Mouse (Mus musculus): ENCODE data around the gene Pdrg1.

Gene Pdrg1

DNA sequence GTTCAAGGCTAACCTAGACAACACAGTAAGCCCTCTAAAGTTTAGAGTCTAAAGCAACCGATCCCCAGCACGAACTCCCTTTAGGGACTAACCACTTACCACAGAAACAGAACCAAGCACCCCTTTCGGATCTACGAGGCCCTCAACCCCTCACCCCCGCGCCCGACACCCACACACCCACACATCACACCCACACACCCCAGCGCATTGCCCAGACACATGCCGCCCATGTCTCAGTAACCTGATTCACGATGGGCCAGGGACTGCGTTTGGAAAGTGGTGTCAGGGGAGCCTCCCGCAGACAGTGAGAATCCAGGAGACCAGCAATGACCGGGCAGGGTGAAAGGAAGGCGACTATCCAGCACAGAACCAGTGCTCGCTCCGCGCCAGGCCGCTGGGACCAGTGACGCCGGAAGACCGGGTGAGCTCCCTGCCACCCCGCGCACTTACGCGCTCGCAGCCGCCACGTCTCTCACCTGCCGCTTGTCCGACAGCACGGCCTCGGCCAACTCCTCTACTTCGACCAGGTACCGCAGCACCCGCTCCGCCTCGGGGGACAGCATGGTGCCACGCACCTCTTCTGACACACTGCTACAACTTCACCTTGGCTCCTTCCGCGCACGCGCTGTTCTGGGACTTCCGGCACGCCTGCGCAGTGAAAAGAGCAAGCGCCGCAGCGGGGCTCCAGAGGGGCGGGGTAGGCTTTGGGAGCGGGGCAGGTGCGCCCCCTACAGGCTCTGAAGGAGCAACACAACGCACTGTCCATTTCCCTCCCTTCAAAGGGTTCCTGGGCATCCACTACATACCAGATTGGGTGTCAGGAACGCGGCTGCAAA is at the start of gene Pdrg1:
Gene Pdrg1 (minus strand): TSS at position 670 of the 836 bp plus-strand sequence.
- in situ Hi-C loops (cut with MboI, MseI) = no loop called here

GRCm38 (mm10) chr2:153064190-153064970 is 49.2 kb upstream of the Pdrg1 start:
- in situ Hi-C loops (cut with MboI, MseI) = no loop called here

DNA sequence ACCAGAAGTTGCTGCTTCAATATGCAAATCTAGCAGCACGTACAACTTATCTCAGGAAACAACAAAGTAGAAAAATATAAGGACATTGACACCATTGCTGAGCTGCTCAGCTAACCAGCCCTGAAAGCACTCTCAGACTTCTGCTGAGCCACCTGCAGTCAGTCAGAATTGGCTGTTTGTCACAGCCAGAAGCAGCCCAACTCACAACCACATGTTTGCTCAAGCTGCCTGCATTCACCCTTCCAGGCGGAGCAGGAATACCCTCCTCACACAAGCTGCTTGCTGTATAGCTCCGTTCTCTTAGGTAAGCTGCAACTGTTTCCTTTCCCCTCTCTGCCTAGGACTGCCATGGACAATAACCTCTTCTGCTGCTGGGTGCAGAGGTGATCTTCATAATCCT is 48.2 kb upstream of the Pdrg1 start:
- in situ Hi-C loops (cut with MboI, MseI) = no loop called here

DNA sequence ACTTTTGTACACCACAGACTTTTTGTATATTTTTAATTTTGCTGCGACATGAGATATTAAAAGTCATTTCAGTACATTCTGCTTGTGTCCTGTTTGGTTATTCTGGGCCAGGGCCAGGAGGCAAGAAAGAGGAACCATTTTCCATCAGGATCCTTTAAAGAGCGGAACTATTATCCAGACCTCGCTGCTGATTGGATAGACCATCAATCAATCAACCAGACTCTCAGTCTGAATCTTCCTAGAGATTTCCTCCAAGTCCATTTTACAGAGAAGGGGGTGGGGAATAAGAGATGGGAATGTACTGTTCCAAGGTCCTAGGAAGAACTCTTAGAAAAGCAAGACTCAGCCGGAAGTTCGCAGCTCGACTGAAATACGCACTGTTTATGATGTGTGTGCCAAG is 45.0 kb upstream of the Pdrg1 start:
- in situ Hi-C loops (cut with MboI, MseI) = no loop called here

DNA sequence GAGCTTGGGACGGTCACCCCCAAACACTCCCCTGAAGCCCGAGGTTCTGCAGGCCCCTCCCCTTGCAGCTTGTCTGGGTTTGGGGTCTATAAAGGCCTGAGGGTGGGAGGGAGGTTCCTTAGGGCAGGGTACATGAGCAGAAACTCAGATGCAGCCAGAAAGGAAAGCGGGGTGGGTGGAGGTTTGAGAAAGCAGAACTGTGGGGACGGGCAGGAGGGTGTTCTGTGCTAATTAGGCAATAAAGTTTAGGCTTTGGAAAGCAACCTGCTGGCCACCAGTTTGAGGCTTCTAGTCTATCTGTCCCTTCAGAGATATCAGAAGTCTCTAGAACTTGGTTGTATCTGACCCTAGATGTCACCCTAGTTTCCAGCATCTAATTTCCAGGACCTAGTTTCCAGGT is 43.1 kb upstream of the Pdrg1 start:
- in situ Hi-C loops (cut with MboI, MseI) = no loop called here

DNA sequence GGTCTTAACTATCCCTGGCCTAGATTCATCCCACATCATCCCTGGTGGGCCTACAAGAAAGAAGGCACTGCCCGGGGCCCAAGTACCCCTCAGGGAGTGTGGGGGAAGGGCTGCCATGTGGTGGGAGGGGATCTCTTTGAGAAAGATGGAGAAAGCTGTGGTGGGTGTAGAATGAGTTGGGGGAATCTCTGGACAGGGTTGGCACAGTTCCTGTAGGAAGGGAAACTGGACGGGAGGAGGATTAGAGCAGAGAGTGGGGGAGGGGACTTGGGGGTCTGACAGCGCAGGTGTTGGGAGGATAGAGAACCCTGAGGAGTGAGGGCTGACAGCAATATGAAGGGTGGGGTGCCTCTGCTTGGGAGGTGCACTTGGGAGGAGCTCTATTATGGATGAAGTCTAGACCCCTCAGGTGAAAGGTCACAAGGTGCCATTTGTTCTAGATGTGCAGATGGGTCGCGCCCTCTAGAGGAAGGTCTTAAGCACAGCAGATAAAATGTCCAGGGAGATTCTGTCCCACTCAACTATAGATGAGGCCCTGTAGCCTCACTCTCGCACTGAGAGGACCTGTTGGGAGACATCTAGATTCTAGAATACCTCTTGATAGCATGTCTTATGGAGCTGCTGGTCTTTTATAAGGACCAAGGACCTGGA is 40.2 kb upstream of the Pdrg1 start:
- in situ Hi-C loops (cut with MboI, MseI) = no loop called here

- in situ Hi-C loops (cut with MboI, MseI) = no loop called here
These were observed 38.7 kb upstream of the Pdrg1 start for GRCm38 (mm10) chr2:153053896-153054295.

DNA sequence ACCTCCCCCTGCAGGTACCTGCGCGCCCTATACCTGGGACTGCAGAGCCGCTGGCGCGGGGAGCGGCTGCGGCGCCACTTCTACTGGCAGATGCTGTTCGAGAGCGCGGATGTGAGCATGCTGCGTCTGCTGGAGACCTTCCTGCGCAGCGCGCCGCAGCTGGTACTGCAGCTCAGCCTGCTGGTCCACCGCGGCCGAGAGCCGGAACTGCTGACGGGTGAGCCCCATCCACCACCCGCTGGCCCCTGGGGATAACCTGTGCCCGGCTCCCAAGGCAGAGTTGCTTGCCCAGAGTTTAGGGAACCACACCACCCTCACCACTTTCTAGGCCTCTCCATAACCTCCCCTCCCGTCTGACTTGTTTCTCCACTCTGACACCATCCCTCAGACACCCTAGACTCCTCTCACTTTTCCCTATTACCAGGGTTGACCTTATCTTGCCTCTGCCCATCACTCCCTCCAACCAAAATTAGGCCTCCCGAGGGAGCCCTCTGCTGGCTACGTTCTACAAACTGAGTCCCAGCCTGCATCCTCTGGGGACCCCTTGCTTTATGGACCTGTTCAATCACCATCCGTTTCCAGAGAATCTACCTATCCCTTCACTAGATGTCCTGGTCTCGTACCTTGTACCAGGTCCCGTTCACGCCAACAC is 37.6 kb upstream of the Pdrg1 start:
- in situ Hi-C loops (cut with MboI, MseI) = no loop called here

DNA sequence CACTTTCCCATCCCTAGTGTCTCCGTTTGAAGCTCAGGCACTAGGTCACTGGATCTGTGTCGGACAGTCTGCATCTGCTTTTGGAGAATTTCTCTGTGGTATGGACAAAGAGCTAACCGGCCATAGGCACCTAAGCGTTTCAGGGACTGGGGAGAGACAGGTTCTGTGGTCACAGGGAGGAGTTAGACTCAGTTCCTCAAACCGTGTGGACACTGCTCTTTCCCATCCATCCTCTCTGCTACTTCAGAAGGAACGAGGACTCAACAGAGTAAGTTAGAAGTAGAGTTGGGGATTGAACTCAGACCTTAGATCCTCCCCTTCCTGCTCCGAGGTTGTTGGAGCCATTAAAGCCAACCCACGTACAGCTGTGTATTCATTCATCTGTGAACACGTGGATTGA is 36.3 kb upstream of the Pdrg1 start:
- in situ Hi-C loops (cut with MboI, MseI) = no loop called here

- in situ Hi-C loops (cut with MboI, MseI) = no loop called here
These were observed 35.9 kb upstream of the Pdrg1 start for GRCm38 (mm10) chr2:153051095-153051494.

- in situ Hi-C loops (cut with MboI, MseI) = no loop called here
These were observed 34.8 kb upstream of the Pdrg1 start for GRCm38 (mm10) chr2:153049997-153050358.

GRCm38 (mm10) chr2:153049288-153049996 is 34.2 kb upstream of the Pdrg1 start:
- in situ Hi-C loops (cut with MboI, MseI) = no loop called here

DNA sequence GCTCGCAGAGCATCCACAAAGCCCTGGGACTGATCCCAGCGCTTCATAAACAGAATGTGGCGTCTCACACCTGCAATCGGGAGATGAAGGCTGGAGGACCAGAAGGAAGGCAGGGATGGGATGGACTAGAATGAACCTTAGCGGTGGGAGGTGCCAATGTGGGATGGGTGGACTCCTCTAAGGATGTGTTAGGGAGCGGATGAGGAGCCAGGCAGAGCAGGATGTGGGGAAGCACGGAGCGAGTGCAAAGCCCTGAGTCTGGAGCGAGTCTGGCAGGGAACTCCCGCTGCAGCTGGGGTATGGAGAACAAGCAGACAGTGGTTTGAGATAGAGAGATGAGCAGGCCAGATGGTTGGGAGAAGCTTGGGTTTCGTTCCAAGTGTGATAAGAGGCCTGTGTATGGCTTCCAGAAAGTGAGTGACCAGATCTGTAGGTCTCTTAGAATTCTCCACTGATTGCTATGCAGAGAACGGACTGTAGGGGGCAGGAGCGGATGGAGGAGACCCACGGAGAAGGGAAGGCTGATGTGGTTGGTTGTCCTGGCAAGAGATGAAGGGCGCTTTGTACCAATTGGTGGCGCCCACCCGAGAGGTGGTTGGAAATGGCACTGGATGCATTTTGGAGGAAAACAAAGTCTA is 32.7 kb upstream of the Pdrg1 start:
- in situ Hi-C loops (cut with MboI, MseI) = no loop called here

GRCm38 (mm10) chr2:153045884-153046299 is 30.7 kb upstream of the Pdrg1 start:
- in situ Hi-C loops (cut with MboI, MseI) = no loop called here

DNA sequence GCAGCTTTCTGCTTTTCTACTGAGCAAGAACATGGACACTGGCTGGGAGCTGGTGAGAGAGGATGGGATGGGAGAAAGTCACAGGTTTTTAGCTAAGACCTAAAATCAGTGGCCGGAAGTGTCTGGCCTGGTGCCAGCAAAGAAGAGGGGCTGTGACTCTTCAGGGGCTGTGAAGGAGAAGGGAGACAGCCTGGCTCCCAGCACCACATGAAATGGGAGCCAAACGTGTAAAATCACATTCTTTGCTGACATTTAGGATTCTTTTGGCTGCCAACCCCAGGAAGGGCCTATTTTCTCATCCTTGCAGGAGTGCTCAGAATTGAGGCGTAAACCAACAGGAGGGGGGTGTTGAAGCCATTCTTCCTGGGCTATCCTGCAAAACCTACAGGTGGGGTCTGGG is 28.7 kb upstream of the Pdrg1 start:
- in situ Hi-C loops (cut with MboI, MseI) = no loop called here

- in situ Hi-C loops (cut with MboI, MseI) = no loop called here
These were observed 21.5 kb upstream of the Pdrg1 start for GRCm38 (mm10) chr2:153036690-153037089.

DNA sequence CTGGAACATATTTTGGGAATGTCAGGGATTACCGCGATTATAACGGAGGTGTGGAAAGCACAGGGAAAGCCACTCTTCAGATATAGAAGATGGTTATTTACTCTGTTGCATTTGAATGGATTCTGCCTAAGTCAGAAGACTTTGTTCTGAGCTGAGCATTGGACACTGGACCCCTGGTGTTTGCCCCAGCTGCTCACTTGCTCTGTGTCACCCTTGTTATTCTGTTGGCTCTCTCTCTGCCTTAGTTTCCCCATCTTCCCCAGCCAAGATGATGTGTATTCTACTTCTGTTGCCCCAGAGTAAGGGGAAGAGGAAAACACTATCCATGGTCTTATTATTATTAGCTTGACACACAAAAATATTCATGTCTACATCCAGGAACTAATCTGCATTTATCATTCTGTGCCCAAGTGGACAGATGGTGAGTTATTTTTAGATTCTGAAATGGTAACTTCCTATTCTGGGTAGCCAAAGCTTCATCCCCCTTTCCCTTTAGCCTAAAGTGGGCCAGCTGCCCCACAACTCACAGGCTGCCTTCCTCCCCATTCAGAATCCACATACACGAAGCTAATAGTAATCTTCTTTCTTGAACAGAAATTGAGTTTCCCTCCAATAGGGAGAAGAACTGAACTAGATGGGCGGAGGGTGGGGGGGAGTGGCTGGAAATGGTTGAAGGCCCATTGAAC is 18.5 kb upstream of the Pdrg1 start:
- in situ Hi-C loops (cut with MboI, MseI) = no loop called here

DNA sequence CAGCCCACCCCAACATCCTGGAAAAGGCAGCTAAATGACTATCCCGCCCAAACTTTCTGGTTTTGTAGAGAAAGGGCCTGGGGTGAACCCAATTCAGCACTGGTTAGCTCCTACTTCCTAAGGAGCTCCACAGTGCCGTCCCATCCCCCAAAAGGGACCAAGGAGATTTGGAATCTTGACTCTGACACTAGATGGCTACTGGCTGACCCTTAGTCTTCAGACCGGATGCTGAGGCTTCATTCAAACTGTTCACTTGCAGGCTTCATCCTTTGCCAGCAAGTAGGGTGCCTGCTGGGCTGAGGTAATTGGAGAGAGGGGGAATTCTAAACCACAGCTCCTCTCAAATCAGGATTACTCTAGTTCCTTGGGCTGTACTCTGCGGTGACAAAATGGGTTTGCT is 17.7 kb upstream of the Pdrg1 start:
- in situ Hi-C loops (cut with MboI, MseI) = no loop called here

DNA sequence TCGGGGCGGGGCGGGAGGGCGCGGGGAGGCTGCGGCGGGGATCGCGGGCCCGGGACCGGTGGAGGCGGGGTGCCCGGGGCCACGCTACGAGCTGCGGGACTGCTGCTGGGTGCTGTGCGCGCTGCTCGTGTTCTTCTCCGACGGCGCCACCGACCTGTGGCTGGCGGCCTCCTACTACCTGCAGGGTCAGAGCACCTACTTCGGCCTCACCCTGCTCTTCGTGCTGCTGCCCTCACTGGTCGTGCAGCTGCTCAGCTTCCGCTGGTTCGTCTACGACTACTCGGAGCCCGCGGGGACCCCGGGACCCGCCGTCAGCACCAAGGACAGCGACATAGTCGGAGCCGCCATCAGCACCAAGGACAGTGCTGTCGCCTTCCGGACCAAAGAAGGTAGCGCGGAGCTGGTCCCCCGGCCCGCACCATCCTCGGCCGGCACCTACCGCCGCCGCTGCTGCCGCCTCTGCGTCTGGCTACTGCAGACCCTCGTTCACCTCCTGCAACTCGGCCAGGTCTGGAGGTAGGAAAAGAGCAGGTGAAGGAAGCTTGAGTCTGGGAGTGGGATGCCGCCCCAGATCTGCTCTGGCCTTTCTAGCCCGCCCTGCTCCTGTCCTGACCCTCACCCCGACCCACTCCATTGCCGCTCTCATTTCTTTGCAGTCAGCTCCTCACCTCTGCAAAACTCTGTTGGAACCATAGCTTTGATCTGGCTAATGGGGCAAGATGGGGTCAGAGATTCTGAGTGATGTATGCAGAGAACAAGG is 17.0 kb upstream of the Pdrg1 start:
- in situ Hi-C loops (cut with MboI, MseI) = no loop called here

Data from T-helper 1 cell (primary cell).